Mouse (Mus musculus): ENCODE data around the gene Tmem106a.

- TF ChIP-seq CTCF (IDR thresholded peaks at IDR 0.05; ENCODE audit: low read depth), result no peak
- TF ChIP-seq EP300 (IDR thresholded peaks at IDR 0.05; ENCODE audit: low read depth), result no peak
Measured at GRCm38 (mm10) chr11:101556954-101557353, 25.1 kb upstream of the Tmem106a start.

All from heart, postnatal 0 days (tissue).